Mouse (Mus musculus) thymus, adult 2 months (tissue): Measurements from ENCODE around the gene Zswim1. TPM values are rescaled to one million over a fixed set of nuclear protein-coding genes. Genes with fewer than 3 reads are reported as not detected.

Source experiments
- DNase-seq: peaks from one replicate; pipeline ENCODE4 v3.0.0; 2021
- H3K27ac ChIP-seq: fragments of 200-500 bp; 2 replicates; pipeline ENCODE4 v1.5.1; 2012; ENCODE audit warnings: low read length, control low read depth; ENCODE audit not compliant: control insufficient read depth, insufficient read depth
- H3K27me3 ChIP-seq: fragments of 200-500 bp; 2 replicates; pipeline ENCODE4 v1.6.1; 2012; ENCODE audit warnings: mild to moderate bottlenecking, low read length, moderate library complexity, mixed read lengths; ENCODE audit not compliant: control insufficient read depth, insufficient read depth
- H3K36me3 ChIP-seq: fragments of 200-500 bp; 2 replicates; pipeline ENCODE4 v1.6.1; 2012; ENCODE audit warnings: mild to moderate bottlenecking, low read length, moderate library complexity; ENCODE audit not compliant: control insufficient read depth, insufficient read depth
- H3K4me1 ChIP-seq: fragments of 200-500 bp; replicated peaks from 2 replicates; pipeline ENCODE4 v1.6.1; 2012; ENCODE audit warnings: low read length; ENCODE audit not compliant: control insufficient read depth, insufficient read depth
- H3K4me3 ChIP-seq: fragments of 200-500 bp; 2 replicates; pipeline ENCODE4 v1.5.1; 2012; ENCODE audit warnings: mild to moderate bottlenecking, low read length, control low read depth, moderate library complexity; ENCODE audit not compliant: control insufficient read depth, insufficient read depth
- CTCF ChIP-seq: fragments of 200-500 bp; IDR thresholded peaks from 2 replicates; pipeline ENCODE4 v1.5.1; 2012; ENCODE audit warnings: mild to moderate bottlenecking, control low read depth, low read length, moderate library complexity, borderline replicate concordance; ENCODE audit not compliant: control insufficient read depth, poor library complexity, insufficient read depth; ENCODE audit errors: extremely low read depth
- POLR2A ChIP-seq: fragments of 200-500 bp; IDR thresholded peaks from 2 replicates; pipeline ENCODE4 v1.6.1; 2012; ENCODE audit warnings: mild to moderate bottlenecking, low read length, control low read depth, moderate library complexity; ENCODE audit not compliant: control insufficient read depth, poor library complexity, insufficient read depth; ENCODE audit errors: extremely low read depth
- WGBS: fragments of 180-500 bp; shearing (Covaris S2); methylation state at CpG from one replicate; pipeline ENCODE4 v1.1.7; 2018; 5-methylcytosine and 5-hydroxymethylcytosine counted together
- polyA plus RNA-seq: library from polyadenylated mRNA; depleted of rRNA; stranded (reverse); fragments of >200 nt; gene quantifications from 2 replicates; pipeline ENCODE4 v1.2.3, GENCODE M21; 2012

The Zswim1 gene
- polyA plus RNA-seq, 1 experiment = 9.5 TPM

DNA sequence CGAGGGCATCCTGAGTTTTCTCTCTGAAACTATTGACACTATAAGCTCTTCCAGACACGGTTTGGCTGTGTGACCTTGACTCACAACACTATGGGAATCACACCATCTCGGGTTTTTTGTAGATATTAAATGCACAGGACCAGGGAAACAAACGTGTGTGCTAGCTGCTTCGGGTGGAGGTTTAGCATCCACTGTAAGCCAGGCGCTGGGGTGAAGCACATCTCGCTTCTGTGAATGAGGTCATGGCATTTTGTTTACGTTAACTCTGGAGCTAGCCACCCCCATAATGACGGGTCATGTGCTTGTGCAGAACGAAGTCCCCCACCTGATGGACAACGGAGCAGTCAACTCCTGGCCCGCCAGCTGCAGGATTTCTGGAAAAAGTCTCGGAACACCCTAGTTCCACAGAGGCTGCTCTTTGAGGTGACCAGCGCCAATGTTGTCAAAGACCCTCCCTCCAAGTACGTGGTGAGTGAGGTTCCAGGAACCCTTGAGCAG, 36.0 kb upstream of the Zswim1 start:
- H3K36me3 ChIP-seq = no peaks in the 10 kb centered on the region
- WGBS = 30% methylated on average over 15 of the region's 15 CpGs
- peaks cover 8% of the 10 kb centered on the region for H3K4me1 ChIP-seq
- H3K27ac ChIP-seq = no peak overlapping the region
- no peaks in the 10 kb centered on the region for H3K27me3 ChIP-seq
- H3K4me3 ChIP-seq = peak overlapping the region; percentile 75
- no peak for DNase-seq
- TF ChIP-seq POLR2A (no peak), CTCF (no peak)

DNA sequence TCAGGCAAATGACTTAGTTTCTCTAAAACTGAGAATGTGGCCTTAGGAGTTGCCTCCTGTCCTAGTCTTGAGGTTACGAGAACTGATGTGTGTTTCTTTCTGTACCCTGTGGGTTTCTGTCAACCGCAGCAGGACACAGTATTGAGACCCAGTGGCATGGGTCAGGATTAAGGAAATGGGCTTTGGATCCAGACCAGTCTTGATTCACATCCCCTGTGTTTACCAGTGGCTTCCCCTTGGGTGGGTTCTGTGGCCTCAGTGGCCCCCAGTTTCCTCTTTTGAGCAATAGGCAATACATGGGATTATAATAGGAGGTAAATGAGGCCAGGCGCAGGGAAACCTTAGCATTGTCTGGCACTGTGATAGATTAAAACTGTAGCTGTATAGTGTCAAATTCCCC, 35.5 kb upstream of the Zswim1 start:
- 66% methylated on average over 3 of the region's 3 CpGs for WGBS
- Histone ChIP-seq H3K27me3 (no peaks in the 10 kb centered on the region), H3K27ac (no peak overlapping the region), H3K4me1 (peaks cover 8% of the 10 kb centered on the region), H3K4me3 (no peak overlapping the region), H3K36me3 (0 out of 2 replicates have a peak, but pooled peaks cover 4% of the 10 kb centered on the region)
- no peak for TF ChIP-seq CTCF
- TF ChIP-seq POLR2A = no peak
- no peak for DNase-seq

DNA sequence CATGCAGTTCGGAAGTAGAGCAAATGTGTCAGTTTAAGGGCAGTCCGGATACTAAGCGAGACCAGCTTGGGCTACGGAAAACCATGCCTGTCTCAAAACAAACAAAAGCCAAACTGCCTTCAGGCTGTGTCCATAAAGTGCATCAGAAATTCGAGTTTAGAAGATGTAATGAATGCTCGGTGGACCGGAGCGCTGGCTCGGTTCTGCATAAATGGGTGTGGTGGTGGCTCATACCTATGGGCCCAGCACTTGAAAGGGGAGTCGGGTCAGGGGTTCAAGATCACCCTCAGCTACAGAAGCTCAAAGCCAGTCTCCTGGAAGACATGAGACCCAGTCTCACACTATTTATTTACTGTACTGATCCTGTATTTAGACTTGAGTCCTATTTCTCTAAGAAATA, 34.7 kb upstream of the Zswim1 start:
- TF ChIP-seq POLR2A (no peak), CTCF (no peak)
- Histone ChIP-seq H3K27me3 (no peaks in the 10 kb centered on the region), H3K4me3 (no peak overlapping the region), H3K36me3 (0 out of 2 replicates have a peak, but pooled peaks cover 8% of the 10 kb centered on the region), H3K4me1 (peaks cover 8% of the 10 kb centered on the region), H3K27ac (no peak overlapping the region)
- DNase-seq = no peak
- WGBS = 89% methylated on average over 10 of the region's 10 CpGs

DNA sequence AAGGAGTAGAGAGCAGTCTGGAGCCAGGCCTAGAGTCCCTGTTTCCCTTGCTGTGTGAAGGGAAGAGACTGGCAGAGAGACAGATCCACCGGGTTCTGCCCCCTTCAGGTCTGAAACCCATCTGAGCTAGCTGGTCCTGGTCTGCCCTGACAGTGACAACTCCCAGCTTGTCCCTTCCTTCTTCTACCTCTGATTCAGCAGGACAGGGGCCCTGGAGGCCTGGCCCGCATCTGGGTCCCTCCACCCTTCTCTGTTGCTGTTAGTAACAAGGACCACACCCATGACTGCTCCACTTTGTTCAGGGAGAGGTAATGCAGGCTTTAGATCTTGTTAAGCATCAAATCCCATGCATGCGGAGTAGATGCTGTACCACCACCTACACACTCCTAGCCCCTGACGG, 34.1 kb upstream of the Zswim1 start:
- DNase-seq = no peak
- Histone ChIP-seq H3K27ac (no peak overlapping the region), H3K36me3 (0 out of 2 replicates have a peak, but pooled peaks cover 8% of the 10 kb centered on the region), H3K4me3 (no peak overlapping the region), H3K27me3 (no peaks in the 10 kb centered on the region), H3K4me1 (peaks cover 8% of the 10 kb centered on the region)
- TF ChIP-seq POLR2A (no peak), CTCF (no peak)
- WGBS = 93% methylated on average over 4 of the region's 4 CpGs

DNA sequence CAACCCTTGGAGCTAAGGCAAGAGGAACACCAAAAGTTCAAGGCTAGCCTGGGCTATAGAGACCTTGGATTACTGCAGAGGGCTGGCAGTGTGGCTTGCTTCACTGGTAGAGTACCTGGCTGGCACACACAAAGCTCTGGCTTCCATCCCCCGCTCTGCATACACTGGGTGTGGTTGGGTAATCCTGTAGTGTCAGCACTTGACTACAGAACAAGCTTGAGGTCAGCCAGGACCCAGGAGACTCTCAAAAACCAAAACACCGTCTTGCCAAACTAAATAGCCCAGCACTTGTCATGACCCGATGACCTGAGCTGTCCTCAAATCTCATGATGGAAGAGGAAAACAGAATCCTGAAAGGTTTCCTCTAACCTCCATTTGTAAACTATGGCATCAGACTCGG, 32.0 kb upstream of the Zswim1 start:
- 93% methylated on average over 4 of the region's 4 CpGs for WGBS
- no peaks in the 10 kb centered on the region for H3K27me3 ChIP-seq
- no peak overlapping the region for H3K4me3 ChIP-seq
- no peak overlapping the region for H3K27ac ChIP-seq
- H3K36me3 ChIP-seq = peaks cover 18% of the 10 kb centered on the region
- TF ChIP-seq POLR2A (no peak), CTCF (no peak)
- peaks cover 8% of the 10 kb centered on the region for H3K4me1 ChIP-seq
- no peak for DNase-seq

DNA sequence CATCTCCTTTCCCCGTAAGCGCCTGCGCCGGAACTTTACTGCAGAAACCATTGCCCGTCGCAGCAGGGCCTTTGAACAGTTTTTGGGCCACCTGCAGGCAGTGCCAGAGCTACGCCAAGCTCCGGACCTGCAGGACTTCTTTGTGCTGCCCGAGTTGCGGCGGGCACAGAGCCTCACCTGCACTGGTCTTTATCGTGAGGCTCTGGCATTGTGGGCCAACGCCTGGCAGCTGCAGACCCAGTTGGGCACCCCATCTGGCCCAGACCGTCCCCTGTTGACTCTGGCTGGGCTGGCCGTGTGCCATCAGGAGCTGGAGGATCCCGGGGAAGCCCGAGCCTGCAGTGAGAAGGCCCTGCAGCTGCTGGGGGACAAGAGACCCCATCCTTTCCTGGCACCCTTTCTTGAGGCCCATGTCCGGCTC, 30.6 kb upstream of the Zswim1 start:
- no peak for TF ChIP-seq CTCF
- TF ChIP-seq POLR2A = no peak
- no peaks in the 10 kb centered on the region for H3K4me1 ChIP-seq
- H3K36me3 ChIP-seq = peaks cover 25% of the 10 kb centered on the region
- no peaks in the 10 kb centered on the region for H3K27me3 ChIP-seq
- no peak for DNase-seq
- no peak overlapping the region for H3K4me3 ChIP-seq
- no peak overlapping the region for H3K27ac ChIP-seq
- 95% methylated on average over 18 of the region's 18 CpGs for WGBS

DNA sequence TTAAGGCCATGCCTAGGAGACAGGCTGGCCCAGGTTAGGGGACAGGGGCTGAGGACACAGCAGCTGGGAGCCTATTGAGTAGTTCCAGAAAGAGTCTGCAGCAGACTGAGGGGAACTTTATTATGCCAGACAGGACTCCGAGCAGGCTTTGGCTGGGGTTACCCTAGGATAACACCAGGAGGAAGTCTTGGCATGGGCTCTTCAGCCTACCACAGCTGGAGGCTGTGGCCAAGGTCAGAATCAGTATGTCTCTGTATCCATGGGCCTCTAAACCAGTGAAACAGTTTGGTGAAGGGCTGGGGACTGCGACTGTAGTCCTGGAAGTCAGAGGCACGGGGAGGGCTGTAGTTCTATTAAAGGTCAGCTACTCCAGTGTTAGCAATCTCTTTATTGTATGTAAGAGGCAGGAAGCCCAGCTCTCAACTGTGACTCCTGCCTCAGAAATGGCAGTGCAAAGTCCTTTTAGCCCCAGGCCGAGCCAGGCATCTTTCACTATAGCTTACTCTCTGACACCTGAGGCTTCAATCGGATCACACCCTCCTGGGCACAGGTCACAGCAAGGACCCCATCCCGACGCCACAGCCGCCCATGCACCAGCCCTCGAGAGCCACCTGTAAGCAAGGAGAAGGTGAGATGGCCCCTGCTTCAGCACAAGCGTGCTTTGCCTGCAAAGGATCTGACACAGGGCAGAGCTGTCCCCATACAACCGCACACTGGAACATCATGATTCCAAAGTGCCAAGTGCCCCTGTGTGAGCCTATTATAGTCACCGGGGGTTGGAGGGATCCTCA, 29.9 kb upstream of the Zswim1 start:
- Histone ChIP-seq H3K27me3 (no peaks in the 10 kb centered on the region), H3K4me1 (no peaks in the 10 kb centered on the region), H3K27ac (no peak overlapping the region), H3K36me3 (peaks cover 27% of the 10 kb centered on the region), H3K4me3 (no peak overlapping the region)
- WGBS = 97% methylated on average over 12 of the region's 12 CpGs
- DNase-seq = no peak
- TF ChIP-seq POLR2A = no peak
- no peak for TF ChIP-seq CTCF
